Mouse (Mus musculus): ENCODE results near the gene Dab2ip. TPM values are rescaled to one million over a fixed set of nuclear protein-coding genes. Genes with fewer than 3 reads are reported as not detected.

Gene Dab2ip
- total RNA-seq, 2 experiments from 2014 or later, result 102 to 108 TPM

DNA sequence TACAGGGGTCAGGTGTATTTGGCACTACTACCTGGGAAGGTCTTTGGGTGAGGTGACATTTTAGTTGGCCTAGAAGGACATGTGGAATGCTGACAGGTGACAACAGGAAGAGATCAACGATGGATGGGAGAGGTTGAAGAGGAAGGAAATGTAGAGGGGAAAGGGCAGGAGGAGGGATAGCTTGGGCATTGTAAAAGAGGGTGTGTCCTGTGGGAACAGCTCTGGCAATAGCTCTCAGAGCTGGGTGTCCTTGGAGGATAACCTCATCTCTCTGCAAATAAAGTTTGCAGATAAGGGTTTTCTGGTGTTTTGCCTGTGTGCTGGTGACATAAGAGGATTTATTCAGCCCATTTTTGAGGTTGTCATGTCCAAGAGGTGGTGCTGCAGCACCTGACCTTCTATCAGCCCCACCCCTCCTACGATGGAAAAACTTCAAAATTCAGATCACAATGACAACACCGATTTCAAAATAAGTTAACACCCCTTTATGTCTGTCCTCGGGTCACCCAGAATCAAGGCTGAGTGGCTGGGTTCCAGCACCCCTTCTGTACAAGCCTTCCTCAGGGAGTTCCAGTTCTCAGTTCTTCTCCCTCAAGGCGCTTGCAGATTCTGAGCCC is 101.6 kb downstream of the Dab2ip start:
- DNase-seq, result no peak

DNA sequence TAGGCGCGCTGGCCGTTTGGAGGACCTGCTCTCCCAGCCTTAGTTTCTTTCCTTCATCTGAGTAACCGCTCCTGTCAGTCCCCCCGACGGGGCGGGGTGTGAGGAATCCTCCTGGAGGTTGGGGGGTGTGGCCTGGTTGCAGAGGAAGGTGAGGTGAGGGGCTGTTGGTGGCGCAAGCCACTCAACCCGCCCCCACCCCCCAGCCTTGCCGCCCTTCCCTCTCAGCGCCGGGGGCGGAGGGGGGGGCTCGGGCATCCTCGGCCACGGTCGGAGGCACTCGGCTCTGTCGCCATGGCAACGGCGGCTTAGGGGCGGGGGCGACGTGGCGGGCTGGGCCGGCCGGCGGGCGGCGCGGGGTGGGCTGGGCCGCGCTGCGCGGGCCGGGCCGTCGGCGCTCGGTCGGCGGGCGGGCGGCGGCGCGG is 102.9 kb downstream of the Dab2ip start:
- peak; percentile 47 to 56 for DNase-seq

DNA sequence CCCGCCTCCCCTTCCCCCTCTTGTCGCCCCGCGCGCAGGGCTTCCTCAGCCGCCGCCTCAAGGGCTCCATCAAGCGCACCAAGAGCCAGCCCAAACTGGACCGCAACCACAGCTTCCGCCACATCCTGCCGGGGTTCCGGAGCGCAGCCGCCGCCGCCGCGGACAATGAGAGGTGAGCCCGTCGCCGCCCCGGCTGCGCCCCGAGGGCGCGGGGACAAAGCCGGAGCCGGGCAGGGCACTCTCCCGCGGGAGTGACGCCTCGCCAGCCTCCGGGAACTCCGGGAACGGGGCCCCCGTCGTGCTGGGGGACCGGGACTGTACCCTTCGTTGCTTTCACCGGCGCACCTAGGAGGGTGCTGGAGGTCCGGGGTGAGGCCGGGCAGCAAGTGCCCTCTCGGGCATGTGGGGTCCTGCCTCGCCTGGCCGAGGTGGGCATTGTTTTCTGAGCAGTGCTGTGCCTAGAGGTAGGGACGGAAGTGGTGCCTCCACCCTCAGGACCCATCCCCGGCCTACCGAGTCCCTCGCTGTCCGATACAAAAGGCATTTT is 103.5 kb downstream of the Dab2ip start:
- peak in 1 of 2 experiments; percentile 41 for DNase-seq

DNA sequence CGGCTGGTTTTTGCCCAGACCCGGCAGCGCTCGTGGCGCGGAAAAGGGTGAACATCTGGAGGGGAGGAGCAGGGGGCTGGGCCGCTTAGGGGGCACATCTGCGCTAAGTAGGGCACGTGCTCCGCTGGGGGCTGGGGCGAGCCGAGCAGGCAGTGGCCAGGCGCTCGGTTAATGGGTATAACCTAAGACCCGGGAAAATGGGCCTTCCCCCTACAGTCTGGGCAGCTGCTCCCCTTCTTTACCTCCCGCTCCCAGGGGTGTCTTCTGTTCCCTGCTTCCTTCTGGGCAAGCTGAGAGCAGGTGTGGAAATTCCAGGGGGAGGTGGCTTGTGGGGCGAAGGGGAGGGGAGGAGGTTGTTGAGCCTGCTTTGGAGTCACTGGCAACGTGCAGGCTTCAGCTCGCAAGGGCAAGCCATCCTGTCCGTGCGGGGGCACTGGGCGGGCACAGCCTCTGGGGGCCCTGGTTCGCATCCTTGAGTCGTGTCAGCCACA is 104.0 kb downstream of the Dab2ip start:
- DNase-seq, result peak in 1 of 2 experiments; percentile 38

DNA sequence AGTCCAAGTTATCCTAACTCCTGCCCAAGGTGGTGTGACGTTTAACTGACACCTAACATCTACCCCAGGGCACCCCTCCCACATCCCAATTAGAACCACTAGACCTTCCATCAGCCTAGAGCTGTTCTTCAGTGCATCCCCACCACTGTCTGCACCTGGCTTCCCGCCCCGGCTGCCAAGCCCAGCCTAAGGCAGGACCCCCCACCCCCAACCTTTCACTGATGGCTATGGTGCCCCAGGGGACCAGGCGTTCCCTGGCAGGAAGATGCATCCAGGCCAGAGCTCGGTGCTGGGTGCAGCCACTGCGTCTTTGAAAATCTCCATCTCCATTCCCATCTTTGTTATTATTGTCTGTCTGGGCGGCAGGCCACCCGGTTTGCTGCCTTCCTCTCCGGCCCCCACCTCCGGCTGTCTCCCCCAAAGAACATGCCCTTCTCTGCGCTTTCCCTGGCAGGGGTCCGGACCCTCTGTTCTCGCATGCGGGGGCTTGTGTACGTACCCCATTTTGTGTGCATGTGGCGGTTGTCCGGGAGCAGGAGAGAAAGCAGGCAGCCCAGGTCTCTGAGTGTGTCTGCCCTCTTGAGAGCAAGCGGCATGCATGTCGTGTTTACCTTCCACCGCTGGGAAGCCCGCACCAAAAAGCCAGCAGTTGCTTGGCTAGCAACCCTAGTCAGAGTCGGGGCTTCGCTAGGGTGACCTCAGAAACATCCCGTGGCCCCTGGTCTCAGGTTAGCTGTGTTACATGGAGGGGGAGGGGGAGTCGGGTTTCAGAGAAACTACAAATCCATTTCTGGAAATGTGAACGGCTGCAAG is 104.9 kb downstream of the Dab2ip start:
- no peak for DNase-seq

DNA sequence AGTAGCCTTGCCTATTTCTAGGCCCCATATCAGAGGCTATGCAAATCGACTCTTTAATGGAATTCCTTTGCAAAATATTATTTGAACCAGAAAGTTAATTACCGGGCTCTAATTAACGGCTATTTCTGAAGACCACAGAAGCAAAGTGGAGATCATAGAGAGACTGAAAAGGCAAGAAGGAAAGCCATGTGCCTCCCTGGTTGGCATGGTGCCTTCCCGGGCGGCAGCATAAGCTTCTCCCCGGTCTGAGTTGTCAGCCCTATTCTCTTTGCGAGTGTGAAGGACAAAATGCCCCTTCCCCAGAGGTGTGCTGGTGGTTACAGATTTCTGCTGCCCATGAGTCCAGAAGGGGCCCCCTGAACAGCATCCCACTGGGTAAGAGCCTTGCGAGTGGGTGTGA is 109.7 kb downstream of the Dab2ip start:
- no peak for DNase-seq

DNA sequence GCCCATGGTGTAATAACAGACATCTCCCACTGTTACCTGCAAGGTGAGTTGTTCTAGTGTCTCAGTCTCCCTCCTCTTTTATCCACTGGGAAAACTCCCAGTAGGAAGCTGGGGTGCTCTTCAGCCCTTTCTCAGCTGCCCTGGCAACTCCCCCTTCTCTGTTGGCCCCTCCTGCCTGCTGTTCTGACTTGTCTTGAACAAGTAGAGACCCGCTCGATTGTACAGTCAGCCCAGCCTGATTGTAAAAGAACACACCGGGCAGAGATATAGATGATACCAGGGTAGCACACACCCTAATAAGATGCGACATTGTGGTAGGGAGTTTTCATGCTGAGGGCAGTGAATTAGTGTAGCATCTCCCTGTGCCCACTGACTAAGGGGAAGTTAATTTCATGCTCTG is 111.2 kb downstream of the Dab2ip start:
- no peak for DNase-seq

DNA sequence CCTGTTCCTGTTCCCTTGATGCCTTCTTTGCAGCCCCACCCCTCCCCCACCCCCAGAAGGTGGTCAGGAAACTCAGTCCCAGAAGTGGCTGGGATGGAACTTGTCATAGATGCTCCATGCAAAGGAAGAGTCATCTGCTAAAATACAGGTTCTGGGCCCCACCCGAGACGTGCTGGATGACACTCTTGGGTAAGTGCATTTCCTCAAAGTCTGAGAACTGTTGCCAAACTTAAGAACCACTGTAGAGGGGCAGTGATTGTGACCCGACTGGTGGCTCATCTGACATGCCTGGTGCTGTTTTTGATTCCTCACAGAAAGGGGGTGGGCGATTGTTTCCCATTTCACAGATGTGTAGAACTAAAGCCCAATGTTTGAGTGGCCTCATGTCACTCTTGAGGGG is 111.7 kb downstream of the Dab2ip start:
- no peak for DNase-seq

DNA sequence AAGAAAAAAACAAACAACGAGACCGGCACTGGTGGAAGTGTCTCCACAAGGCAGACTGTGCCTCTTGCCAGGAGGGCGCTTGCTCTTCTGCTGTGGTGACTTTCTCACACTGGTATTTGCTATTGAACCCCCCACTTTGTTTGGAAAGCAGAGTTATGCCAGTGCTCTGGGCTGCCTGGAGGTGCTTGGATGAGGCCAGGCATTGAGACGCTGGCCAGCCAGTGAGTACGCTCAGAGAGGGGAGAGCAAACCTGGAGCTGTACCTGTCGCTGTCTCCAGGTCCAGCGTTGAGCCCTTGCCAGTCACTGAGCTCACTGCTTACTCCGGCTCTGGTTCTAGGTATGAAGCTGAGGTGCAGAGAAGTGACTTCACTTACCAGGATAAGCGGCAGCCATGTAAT is 112.2 kb downstream of the Dab2ip start:
- DNase-seq, result no peak

DNA sequence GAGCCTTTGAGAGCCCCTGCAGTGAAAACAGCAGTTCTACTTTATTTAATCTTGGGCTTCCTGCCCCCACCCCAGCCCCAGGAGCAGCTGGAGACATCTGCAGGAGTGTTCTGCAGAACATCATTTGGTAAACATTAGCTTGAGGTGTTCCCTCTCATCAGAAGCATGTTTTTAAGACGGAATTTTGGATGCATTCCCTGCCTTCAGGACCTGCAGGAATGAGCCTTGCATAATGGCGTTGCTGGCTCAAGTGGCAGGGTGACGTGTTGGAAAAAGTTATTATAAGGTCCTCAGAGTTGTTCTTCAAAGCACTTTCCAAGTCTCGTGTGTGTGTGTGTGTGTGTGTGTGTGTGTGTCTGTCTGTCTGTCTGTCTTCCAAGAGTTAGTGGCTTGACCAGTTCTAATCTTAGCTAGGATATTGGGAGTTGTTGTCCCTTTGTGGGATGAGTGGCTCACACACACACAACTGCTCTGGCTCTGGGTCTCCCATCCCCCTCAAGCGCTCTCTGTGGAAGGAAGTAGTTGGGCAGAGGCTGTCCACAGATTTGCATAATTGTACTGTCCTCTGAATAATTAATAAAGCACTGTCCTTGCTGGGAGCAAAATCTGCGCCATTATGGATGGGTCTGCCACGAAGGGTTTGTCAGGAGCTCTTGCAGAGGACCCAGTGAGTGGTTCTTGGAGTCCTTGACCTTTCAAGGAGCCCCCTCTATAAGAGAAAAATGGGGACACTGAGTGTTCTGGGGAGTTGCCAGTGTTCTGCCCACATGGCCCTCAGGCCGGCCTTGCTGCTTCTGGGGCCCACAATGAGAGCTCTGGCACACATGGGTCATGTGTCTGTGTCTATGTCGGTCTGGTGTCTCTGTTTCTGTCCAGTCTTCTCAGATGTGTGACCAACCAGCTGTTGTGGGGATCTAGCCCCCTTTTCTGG is 114.2 kb downstream of the Dab2ip start:
- no peak for DNase-seq

DNA sequence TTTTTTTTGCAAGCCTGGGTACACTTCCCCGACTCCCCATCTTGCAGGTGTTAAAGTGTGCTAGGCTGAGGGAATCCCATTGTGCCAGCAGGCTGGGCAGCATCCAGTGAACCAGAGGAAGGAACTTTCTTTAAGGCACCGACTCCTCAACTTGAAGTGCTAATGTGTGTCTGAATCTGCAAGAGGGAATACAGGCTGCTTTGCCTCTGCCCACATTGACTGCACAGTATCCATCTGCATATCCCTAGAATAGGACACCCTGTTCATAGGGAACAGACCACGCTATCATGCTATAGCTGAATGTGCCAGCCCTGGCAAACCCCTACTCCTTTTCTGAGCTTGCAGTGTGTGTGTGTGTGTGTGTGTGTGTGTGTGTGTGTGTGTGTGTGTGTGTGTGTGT is 115.1 kb downstream of the Dab2ip start:
- DNase-seq, result no peak

DNA sequence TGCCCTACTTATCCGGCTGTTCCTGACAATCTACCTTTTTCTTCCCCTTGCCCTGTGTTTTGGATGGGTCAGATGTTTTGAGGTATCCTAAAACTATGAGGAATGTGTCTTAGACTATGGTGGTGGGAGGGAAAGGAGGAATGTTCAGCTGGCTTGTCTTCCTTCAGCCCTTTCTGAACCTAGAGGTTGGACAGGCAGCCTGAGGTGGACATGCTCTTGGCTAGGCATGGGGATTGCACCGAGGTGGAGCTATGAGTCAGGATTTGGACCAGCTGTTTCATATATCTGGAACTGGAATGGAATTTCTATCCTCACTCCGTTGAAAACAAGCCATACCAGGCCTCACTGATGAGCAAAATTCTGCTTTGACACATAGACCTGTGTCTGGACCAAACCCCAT is 115.9 kb downstream of the Dab2ip start:
- DNase-seq, result no peak

DNA sequence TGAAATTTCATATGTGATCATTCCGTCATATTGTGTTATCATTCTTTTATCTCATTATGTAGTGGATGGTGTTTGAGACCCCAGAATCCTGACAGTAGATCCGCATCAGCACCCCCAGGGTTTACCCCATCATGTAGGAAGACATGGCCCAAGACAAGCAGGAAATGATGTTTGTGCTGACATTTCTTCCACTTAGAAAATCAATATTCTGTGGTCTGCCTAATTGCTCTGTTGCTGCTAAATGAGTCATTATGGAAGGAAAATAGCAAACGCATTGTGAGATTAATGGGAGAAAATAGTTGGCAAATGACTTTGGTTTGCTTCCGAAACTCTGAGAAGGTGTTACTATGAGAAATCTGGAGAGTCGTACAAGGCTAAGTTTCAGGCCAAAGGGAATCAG is 116.4 kb downstream of the Dab2ip start:
- no peak for DNase-seq

DNA sequence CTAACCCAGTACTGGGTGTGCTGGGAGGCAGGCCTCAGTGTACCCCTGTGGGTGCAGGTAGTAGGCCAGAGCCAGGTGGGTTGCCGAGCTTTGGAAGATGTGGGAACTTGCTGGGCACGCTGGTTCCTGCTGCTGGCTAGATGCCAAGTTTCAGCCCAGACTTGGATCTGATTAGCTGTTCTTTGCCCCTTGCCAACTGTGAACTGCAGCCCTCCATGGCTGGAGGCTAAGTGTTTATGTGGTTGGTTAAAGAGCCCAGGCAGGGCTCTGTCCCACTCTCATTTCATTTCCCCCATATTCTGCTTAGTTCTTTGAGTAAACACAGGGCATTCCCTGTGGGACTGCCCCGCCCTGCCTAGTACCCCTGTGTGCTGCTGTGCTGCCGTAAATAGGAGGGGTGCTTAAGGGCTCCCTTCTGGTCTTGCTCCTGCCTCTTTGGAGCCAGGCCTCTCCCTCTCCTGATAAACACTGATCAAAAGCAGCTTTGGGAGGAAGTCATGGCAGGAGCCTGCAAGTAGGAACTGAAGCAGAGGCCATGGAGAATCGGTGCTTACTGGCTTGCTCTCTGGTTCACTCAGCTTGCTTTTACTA is 118.1 kb downstream of the Dab2ip start:
- no peak for DNase-seq

DNA sequence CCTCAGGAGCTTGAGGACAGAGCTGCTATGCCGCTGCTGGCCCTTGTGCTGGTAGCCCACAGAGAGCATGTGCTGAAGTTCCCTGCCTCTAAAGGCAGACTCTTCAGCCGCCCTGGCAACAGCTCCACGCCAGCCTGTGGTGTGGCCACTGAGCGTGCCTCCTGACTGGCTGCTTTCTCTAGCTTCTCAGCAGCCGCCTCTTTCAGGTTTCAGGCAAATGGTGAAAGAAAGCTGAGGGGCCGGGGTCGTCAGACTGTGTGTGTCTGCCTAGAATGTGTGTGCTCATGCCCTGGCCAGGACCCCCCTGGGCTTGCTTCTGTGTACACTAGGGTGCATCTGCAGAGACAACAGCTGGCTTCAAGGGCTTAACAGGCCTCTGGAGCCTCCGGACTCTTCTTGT is 119.8 kb downstream of the Dab2ip start:
- peak in 1 of 2 experiments; percentile 48 for DNase-seq

DNA sequence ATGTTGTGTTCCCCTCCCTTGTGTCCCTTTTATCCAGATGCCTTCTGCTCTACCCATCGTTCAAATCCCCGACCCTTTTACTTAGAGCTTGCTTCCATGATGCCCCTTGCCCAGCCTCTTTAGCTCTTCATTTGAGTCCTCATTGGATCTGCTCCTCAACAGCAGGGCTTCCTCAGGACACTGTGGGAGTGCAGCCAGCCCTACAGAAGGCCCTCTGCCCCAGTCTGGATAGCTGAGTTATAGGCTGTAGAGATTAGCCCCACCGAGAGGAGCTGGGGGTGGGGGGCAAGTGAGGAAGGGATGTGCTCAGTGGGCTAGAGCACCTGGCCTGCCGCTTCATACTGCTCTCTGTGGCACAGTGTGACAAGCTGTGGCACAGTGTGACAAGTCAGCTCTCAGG is 120.4 kb downstream of the Dab2ip start:
- no peak for DNase-seq

DNA sequence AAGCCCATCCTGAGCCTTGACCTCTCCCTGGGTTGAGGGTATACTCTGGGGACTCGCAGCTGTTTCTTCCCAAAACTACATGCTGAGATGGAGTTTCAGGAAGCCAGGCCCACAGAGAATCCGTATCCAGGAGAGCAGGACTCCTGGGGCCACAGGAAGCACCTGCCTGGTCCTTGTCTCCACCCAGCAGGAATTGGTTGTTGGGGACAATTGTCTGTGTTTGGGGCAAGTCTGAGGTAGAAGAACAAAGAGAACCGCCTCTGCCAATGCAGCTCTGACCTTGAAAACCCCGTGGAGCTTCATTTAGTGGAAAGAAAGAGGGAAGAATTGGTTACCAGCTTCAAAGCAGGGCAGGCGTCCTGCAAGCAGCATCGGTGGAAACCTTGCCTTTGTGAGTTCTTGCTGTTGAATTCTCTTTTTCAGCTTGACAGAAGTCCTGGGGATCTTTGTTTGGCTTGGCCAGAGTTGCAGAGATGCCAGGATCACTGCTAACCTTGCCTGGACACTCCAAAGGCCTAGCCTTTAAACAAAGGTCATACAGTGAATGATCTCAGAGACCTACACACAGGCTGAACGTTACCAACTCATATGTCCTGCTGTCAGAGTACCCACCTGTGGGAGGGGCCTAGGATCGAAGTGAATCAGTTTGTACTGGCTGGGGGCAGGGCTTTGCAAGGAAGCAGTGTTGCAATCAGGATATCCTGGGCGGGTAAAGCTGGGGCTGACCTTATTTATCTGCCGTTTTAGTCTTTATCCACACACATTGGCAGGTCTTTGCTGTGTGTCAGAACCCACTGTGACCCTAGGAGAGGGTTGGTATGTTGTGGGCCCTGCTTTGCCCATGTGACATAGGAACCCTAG is 122.0 kb downstream of the Dab2ip start:
- DNase-seq, result no peak

DNA sequence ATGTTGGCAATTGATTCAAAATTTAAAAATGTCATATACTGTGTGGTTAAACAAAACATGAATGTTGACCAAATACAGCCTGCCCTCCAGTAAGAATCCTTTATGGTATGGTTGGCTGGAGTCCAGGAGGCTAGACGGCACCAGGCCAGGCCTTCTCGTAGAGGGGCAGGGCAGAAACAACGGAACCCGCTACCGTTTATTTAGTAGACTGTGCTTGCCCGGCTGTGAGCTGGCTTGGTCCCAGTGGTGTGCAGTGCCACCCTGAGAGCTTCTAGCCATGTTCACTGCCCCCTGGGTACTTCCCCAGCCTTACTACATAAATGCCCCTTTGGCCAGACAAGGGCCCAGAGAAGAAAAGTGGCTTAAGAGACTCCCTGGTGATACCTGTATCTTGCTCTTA is 122.8 kb downstream of the Dab2ip start:
- DNase-seq, result no peak

DNA sequence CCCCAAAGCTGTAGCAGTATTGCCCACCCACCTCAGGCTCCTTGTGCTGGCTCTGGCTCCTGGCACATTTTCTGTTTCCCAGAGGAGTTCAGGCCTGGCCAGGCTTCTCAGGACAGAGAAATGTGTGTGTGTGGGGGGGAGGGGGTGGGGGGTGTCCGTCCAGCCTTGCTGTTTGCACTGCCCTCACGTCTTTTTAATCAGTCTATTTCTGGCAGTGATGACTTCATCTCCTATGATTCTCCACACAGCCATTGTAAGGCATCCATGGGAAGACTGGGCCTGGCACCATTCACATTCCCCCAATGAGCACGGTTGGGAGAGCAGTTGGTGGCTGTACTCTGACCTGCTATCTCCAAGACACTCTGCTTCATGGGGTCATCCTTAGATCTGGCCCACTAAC is 125.9 kb downstream of the Dab2ip start:
- no peak for DNase-seq

DNA sequence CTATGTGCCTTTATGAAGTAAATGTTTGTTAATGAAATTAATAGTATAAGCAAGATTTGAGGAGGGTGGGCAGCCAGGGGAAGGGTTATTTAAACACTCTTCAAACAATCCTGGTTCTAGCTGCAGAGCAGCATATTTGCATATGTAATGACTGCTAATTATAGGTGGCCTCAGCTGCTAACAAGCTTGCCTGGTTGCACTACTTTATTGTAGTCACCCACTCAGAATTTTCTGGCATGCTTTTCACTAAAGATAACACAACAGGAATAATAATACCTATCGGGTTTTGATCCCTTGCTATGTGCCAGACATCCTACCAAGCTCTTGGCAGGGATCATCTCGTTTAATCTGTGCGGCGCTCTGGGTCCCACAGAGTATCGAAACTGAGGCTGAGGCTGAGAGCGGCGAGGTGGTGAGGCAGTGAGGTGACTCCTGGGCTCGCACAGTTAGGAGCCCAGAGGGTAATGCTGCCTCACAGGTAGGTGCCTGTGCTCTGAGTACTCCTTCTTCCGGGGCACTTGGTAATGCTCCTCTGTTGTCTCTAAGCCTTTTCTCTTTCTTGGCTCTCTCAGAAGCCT is 126.8 kb downstream of the Dab2ip start:
- no peak for DNase-seq

DNA sequence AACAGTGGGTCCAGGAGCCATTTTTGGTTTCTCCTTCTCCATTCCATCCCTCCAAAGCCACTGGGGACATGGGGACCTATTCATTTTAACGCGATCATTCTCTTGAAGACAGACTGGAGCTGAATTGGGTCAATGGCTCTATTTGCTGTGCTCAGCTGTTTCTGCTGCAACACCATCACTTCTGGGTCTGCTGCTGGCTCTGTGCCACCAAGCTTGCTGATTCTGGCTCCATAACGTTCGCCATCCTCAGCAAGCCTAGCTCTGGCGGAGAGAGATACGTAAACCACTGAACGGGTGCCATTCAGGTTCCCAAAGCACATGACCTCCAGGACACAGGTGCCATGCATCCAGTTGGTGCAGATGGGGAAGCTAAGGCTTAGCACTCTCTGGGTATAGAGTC is 128.0 kb downstream of the Dab2ip start:
- DNase-seq, result no peak

All from layer of hippocampus, postnatal 36 days (tissue).